Mouse (Mus musculus) embryonic facial prominence, embryonic 13.5 days (tissue): ENCODE measurements around the gene Marc1. TPM values are rescaled to one million over a fixed set of nuclear protein-coding genes. Genes with fewer than 3 reads are reported as not detected.

Experiments
- ATAC-seq: fragments of 200-750 bp; cut with Nextera tagmentation; 2 replicates; pipeline ENCODE4 v1.8.0; 2017; ENCODE audit warnings: low read depth; ENCODE audit not compliant: insufficient number of reproducible peaks, insufficient read depth, low FRiP score, low TSS enrichment
- H3K27ac ChIP-seq: fragments of 300-500 bp; sonication (generic); 2 replicates; pipeline ENCODE4 v1.5.1; 2015; ENCODE audit warnings: moderate library complexity, mild to moderate bottlenecking, inconsistent platforms
- H3K27me3 ChIP-seq: fragments of 300-500 bp; sonication (generic); 2 replicates; pipeline ENCODE4 v1.6.1; 2015; ENCODE audit warnings: mild to moderate bottlenecking, inconsistent platforms
- H3K36me3 ChIP-seq: fragments of 300-500 bp; sonication (generic); 2 replicates; pipeline ENCODE4 v1.6.1; 2015; ENCODE audit warnings: mild to moderate bottlenecking, inconsistent platforms
- H3K4me1 ChIP-seq: fragments of 300-500 bp; sonication (generic); 2 replicates; pipeline ENCODE4 v1.6.1; 2015; ENCODE audit warnings: inconsistent platforms
- H3K4me2 ChIP-seq: fragments of 300-500 bp; sonication (generic); 2 replicates; pipeline ENCODE4 v1.6.1; 2015; ENCODE audit warnings: moderate library complexity, mild to moderate bottlenecking, inconsistent platforms
- H3K4me3 ChIP-seq: fragments of 300-500 bp; sonication (generic); 2 replicates; pipeline ENCODE4 v1.5.1; 2015; ENCODE audit warnings: mild to moderate bottlenecking, inconsistent platforms
- H3K9ac ChIP-seq: fragments of 300-500 bp; sonication (generic); 2 replicates; pipeline ENCODE4 v1.6.1; 2015; ENCODE audit warnings: mild to moderate bottlenecking, inconsistent platforms
- H3K9me3 ChIP-seq: fragments of 300-500 bp; sonication (generic); 2 replicates; pipeline ENCODE4 v1.6.1; 2016; ENCODE audit warnings: inconsistent platforms
- WGBS: fragments of 180-500 bp; shearing (Covaris S2); methylation state at CpG from one replicate; pipeline ENCODE4 v1.1.7; 2015; ENCODE audit warnings: mixed read lengths; 5-methylcytosine and 5-hydroxymethylcytosine counted together
- microRNA counts: library from miRNA; unstranded; fragments of <30 nt; microRNA quantifications from one replicate; lab custom pipeline; 2016
- microRNA-seq: library from miRNA; unstranded; fragments of <30 nt; microRNA quantifications from one replicate; pipeline ENCODE4, GENCODE M21; 2016
- polyA plus RNA-seq: library from polyadenylated mRNA; unstranded; fragments of >200 nt; fragmentation: Nextera tagmentation; extraction: Ambion mirVana; gene quantifications from 2 replicates; pipeline ENCODE4 v1.2.1, GENCODE M21; 2015

Gene Marc1
- polyA plus RNA-seq, 1 experiment from 2014 or later = not detected

DNA sequence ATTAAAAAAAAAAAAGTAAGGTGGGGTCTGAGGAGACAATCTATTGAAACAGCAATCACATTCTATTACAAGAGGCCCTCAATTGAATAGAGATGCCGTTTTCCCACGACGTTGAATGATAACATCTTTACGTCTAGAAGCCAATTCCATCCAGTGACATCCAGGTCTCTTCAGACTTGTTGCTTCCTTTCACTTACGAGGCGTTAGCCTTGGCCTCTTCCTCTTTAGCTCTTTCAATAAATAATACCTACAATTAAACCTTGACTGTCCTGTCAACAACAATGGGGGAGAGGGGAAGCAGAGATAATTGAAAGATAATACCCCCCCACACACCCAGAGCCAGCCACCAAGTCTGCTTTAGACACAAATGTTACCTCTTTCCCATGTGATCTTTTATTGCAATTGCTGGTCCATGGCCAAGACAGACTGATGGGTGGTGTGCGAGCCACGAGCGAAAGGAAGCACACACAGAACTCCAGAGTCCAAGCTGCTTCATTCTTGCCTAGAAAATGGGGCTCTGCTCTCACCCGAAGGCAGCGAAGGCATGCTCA lies 60.9 kb downstream of the Marc1 start:
- ATAC-seq = no peak

GRCm38 (mm10) chr1:184748692-184749152 lies 62.4 kb downstream of the Marc1 start:
- Histone ChIP-seq H3K4me3 (no peak overlapping the region), H3K9ac (no peak overlapping the region), H3K9me3 (no peaks in the 10 kb centered on the region), H3K4me1 (no peaks in the 10 kb centered on the region), H3K4me2 (no peak overlapping the region), H3K27ac (no peak overlapping the region), H3K36me3 (no peaks in the 10 kb centered on the region), H3K27me3 (peaks cover 4% of the 10 kb centered on the region)
- ATAC-seq = no peak
- 71% methylated on average over 14 of the region's 14 CpGs for WGBS

More for the DNA sequence above, 60.9 kb downstream of the Marc1 start:
- no peaks in the 10 kb centered on the region for H3K9me3 ChIP-seq
- no peak overlapping the region for H3K9ac ChIP-seq
- H3K4me3 ChIP-seq = no peak overlapping the region
- no peaks in the 10 kb centered on the region for H3K4me1 ChIP-seq
- no peak overlapping the region for H3K4me2 ChIP-seq
- 83% methylated on average over 11 of the region's 11 CpGs for WGBS
- H3K27me3 ChIP-seq = no peaks in the 10 kb centered on the region; the same call in none of the 2 replicates
- H3K36me3 ChIP-seq = no peaks in the 10 kb centered on the region
- H3K27ac ChIP-seq = no peak overlapping the region

DNA sequence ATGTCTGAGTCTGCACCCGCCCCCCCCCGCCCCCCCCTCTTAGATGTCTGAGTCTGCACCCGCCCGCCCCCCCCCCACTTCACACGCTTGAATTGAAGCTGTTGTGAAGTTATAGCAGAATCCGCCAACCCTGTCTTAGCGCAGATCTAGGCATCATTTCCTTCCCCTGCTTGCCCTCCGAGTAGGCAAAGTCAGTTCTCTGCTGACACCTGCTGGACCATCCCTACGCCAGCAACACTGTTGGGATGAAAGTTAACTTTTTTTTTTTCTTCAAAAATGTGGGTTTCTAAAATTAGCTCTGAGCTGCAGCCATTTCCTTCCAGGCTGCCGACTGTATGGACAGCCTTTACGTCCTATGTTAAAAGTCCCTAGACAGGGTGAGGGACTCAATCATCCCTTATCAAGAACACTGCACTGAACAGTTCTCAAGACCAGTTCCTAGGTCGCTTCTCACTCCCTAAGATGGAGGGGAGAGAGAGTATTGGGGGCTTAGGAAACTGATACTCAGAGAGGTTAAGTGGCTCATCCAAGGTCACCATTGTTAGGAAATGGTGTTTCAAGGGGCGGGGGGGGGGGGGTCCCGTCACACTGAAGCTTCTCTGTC lies 73.1 kb downstream of the Marc1 start:
- ATAC-seq = no peak
- Histone ChIP-seq H3K27ac (no peak overlapping the region), H3K4me2 (peak overlapping the region; percentile 24), H3K36me3 (no peaks in the 10 kb centered on the region), H3K9me3 (no peaks in the 10 kb centered on the region), H3K4me1 (peaks cover 11% of the 10 kb centered on the region), H3K9ac (no peak overlapping the region), H3K4me3 (no peak overlapping the region), H3K27me3 (peaks cover 76% of the 10 kb centered on the region)
- 3% methylated on average over 14 of the region's 14 CpGs for WGBS

GRCm38 (mm10) chr1:184737228-184737627 lies 73.9 kb downstream of the Marc1 start:
- Histone ChIP-seq H3K4me1 (peaks cover 16% of the 10 kb centered on the region), H3K36me3 (no peaks in the 10 kb centered on the region), H3K27me3 (peaks cover 81% of the 10 kb centered on the region), H3K9me3 (no peaks in the 10 kb centered on the region), H3K4me2 (no peak overlapping the region), H3K27ac (no peak overlapping the region), H3K4me3 (no peak overlapping the region), H3K9ac (no peak overlapping the region)
- 28% methylated on average over 2 of the region's 2 CpGs for WGBS
- no peak for ATAC-seq

MicroRNAs encoded within 50 kb of the gene (microRNA counts, 519-probe panel; counts per million panel counts)
- microRNA mmu-miR-1981 (lab: Ali Mortazavi, UCI) = 3,608 counts per million, percentile 80 among the panel's probes with 10 or more counts

Small RNAs within 50 kb of the gene (microRNA-seq; reads per million reads assigned to microRNA genes)
- gene Mir1981 = 53.1 reads per million, percentile 45 among the genes with 10 or more reads in this experiment

Other genes starting within 250 kb of the Marc1 start
- 13.3 and 14.9 TPM in 2 replicates for gene Hlx, start 78.7 kb downstream of the Marc1 start, polyA plus RNA-seq
- 164 and 216 TPM in 2 replicates for gene Marc2, start 35.1 kb upstream of the Marc1 start, polyA plus RNA-seq
- 1.4 and 1.6 TPM in 2 replicates for gene C130074G19Rik, start 71.9 kb upstream of the Marc1 start, polyA plus RNA-seq
- gene Mark1, start 188.3 kb upstream of the Marc1 start, polyA plus RNA-seq = 4.5 and 6.3 TPM in 2 replicates